Mouse (Mus musculus): Measurements from ENCODE around the gene Hist1h2bn.
"Not testable (repeated sequence)": the region's sequence is repeated elsewhere in the genome, so short reads cannot be mapped to it uniquely, and the experiment has no call there.

Hist1h2bn gene

DNA sequence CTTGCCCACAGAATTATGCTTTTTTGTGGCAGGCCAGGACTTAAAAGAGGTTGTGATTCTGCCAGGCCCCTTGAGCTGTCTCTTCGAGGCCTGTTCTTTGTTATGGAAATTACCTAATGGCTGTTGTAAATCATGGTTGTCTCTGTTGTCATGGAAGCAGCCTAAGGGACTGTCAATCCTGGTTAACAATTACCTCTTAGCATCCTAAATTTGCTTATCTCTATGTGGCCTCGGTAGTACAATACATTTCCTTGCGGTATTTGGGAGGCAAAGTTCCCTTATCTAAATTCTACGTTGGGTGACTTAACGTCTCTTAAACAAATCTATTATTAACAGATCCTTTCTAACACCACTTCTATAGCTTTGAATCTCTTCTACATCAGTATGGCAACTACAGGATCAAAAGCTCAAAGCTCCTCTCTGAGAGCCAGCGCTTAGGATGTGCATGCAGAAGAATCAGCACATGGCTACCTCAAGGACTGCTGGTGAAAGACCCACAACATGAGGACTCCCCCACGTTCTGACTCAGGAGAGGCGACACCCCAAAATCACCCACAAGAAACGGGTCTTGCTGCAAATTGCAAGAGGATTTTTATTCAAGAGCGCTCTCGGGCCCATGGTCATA lies 25.9 kb upstream of the Hist1h2bn start:
- no peak for DNase-seq (ENCODE audit: low spot score)

DNA sequence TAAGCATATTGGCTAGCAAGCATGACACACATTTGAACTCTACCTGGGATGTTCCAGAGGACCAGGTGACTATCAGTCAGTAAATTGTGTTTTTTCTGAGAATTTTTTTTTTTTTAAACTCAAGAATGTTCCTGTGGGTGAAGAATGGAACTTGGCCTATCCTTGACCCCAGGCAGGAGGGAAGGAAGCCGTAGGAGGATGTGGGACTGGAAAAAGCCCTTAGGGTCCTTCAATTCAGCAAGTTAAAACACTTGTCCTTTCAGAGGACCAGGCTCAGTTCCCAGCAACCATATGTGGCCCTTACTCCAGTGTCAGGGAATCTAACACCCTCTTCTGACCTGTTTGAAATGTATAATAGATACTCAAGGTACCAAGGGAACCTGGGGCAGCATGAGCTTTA lies 24.4 kb upstream of the Hist1h2bn start:
- no peak for DNase-seq (ENCODE audit: low spot score)

- DNase-seq (ENCODE audit: low spot score) = no peak
Observed at GRCm38 (mm10) chr13:21733466-21733865, 20.5 kb upstream of the Hist1h2bn start.

DNA sequence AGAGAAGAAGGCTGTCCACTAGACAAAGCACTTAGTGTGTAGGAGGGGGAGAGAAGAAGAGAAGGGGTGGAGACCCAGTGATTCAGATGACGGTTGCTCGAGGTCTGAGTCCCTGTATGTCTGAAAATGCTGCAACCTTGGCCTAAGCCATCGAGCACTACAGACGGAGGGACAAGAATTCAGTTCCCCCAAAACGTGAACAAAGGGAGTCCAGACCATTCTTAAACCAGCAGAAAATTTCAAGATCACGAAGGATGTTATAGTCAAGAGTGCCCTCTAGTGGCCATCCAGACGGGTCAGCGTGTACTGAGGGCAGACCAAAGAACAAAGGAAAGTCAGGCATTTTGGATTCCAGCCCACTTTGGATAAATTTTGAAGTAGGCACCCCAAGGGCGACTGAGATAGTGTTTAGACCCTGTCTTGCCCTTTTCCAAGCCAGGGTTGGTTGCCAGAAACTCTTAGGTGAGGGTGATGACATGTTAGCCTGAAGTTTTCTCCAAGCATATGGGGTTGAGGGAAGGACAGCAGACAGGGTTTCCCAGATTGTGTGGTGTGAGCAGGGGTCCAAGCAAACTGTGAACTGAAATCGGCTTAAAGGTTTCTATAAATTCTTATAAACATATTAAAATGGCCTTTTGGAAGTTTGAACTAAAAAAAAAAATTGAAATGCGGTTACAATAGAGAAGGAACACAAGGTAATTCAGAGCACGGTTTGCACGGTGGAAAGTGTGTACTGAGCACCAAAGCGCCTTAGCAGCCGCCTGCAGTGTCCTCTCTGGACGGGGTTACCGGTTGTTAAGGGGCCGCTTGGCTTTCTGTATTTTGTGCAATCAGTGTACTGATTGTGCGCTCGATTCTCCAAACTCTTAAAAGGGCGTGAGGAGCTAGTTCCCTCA lies 19.7 kb upstream of the Hist1h2bn start:
- DNase-seq (ENCODE audit: low spot score) = peak; percentile 78

DNA sequence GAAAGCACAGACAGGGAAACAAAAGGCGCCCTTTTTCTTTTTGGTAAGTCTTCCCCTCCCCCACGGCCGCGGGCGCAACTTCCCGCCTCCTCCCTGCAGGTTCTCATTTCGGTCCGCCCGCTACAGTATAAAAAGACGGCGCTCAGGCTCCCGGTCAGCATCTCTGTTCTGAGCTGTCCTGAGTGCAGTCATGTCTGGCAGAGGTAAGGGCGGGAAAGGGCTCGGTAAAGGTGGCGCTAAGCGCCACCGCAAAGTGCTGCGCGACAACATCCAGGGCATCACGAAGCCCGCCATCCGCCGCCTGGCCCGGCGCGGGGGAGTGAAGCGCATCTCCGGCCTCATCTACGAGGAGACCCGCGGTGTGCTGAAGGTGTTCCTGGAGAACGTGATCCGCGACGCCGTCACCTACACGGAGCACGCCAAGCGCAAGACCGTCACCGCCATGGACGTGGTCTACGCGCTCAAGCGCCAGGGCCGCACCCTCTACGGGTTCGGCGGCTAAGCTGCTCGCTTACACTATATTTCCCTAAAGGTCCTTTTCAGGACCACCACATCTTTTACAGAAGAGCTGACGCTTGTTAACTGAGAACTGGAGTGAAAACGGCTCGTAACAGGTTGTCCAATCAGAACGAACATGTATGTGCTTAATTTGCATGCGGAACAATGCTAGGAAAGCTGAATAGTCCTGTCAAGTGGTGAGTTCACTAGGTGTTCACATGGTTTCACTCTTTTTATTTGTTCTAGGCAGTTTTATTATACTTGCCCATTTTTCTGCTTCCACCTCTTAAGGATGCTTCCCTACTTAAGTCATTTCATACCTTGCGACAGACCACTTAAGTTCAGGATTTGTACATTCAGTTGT lies 18.8 kb upstream of the Hist1h2bn start, which contains the start of gene Hist1h4j:
TSS of gene Hist1h4j (plus strand) at position 159 of the 862 bp plus-strand sequence.
- DNase-seq (ENCODE audit: low spot score) = peak; percentile 62

GRCm38 (mm10) chr13:21745006-21745405 lies 8.9 kb upstream of the Hist1h2bn start:
- no peak for DNase-seq (ENCODE audit: low spot score)

DNA sequence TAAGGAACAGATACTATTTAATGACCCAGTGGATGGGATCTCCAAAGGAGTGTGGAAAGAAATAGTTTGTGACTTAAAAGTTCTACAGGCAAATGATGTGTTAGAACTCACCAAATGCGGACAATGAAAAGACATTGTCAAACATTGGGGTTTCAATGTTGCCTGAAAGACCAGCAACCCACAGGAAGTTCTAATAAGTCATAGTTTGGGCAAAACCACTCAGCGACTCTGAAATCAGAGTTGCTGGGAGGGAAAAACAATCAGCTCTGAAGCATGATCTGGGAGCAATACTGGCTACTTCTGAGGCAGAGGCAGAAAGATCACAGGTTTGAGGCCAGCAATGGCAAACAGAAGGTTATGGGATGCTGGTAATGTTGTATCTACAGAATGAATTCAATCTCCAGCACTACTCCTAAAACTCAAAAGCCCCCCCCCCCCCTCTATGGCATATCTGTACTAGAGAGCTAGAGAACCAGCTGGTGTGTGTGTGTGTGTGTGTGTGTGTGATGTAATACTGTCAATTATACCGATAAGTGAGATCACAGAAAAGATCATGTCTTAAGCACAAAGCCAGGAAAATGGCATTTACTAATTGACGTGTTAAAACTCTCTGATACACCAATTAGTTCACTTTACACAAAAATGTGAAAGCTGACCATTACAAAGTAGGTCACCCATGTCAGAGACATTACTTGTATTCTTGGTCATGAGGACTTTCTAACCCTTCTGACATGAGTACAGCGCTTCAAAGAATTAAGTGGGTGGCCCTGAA lies 4.3 kb upstream of the Hist1h2bn start:
- no peak for DNase-seq (ENCODE audit: low spot score)

DNA sequence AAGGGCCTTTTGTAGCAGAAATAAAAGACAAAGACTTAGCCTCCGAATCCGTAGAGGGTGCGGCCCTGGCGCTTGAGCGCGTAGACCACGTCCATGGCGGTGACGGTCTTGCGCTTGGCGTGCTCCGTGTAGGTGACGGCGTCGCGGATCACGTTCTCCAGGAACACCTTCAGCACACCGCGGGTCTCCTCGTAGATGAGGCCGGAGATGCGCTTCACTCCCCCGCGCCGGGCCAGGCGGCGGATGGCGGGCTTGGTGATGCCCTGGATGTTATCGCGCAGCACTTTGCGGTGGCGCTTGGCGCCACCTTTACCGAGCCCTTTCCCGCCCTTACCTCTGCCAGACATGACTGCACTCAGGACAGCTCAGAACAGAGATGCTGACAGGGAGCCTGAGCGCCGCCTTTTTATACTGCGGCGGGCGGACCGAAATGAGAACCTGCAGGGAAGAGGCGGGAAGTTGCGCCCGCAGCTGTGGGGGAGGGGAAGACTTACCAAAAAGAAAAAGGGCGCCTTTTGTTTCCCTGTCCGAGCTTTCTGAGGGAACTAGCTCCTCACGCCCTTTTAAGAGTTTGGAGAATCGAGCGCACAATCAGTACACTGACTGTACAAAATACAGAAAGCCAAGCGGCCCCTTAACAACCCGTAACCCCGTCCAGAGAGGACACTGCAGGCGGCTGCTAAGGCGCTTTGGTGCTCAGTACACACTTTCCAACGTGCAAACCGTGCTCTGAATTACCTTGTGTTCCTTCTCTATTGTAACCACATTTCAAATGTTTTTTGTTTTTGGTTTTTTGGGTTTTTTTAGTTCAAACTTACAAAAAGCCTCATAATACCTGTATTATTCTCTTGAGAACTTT lies 3.5 kb upstream of the Hist1h2bn start, which contains the start of gene Hist1h4k:
TSS of gene Hist1h4k (minus strand) at position 347 of the 859 bp plus-strand sequence.
- DNase-seq (ENCODE audit: low spot score) = peak; percentile 86

DNA sequence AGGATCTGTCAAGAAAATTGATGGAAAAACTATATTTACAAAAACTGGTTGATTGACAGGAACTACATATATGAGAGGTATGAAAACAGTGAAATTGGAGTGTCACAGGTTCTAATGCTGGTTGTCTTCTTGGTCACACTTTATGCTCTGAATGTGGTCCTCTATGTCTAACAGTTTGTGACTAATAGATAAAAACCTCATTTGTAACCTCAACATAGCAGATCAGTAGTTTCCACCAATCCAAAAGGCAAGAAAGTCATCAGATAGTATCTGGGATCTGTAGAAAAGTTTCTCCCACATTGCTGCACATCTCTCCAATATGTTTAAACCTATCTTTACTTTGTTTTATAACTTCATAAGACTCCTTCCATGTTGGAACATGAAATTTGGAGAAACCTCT lies 2.5 kb upstream of the Hist1h2bn start:
- no peak for DNase-seq (ENCODE audit: low spot score)

DNA sequence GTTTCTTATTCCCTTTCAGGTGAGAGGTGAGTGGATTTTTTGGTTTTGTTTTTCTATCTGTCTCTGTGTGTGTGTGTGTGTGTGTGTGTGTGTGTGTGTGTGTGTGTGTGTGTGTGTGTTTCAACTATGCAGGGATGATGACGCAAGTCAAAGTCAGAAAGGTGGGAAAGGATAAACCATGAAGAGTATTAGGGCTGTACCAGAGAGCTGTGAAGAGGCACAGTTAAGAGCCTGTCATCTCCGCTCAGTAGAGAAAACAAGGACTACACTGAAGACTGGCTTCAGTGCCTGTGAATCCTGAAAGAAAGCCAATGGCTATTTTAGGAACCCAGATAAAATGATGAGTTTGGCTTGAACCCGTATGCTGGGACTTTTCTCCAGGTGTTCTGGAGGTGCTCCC lies 2.1 kb upstream of the Hist1h2bn start:
- no peak for DNase-seq (ENCODE audit: low spot score)

- no peak for DNase-seq (ENCODE audit: low spot score)
Observed at GRCm38 (mm10) chr13:21752356-21752755, 1.6 kb upstream of the Hist1h2bn start.

DNA sequence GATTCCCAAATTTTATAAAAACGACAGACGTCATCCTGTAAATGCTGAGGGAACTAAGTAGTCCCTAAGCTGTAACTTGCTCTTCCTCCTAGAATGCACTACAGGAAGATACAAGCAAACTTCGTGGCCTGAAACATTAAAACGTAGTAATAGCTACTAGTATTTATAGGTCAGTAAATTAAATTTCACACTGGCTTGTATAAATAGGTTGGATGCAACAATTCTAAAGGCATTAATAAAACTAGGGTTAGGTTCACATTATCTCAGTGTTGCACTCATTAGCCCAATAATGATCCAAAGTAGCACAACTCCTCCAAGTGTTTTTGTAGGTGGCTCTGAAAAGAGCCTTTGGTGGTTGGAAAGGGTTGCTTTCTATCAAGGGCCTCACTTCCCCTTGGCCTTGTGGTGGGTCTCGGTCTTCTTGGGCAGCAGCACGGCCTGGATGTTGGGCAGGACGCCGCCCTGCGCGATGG lies 836 bp upstream of the Hist1h2bn start:
- no peak for DNase-seq (ENCODE audit: low spot score)

DNA sequence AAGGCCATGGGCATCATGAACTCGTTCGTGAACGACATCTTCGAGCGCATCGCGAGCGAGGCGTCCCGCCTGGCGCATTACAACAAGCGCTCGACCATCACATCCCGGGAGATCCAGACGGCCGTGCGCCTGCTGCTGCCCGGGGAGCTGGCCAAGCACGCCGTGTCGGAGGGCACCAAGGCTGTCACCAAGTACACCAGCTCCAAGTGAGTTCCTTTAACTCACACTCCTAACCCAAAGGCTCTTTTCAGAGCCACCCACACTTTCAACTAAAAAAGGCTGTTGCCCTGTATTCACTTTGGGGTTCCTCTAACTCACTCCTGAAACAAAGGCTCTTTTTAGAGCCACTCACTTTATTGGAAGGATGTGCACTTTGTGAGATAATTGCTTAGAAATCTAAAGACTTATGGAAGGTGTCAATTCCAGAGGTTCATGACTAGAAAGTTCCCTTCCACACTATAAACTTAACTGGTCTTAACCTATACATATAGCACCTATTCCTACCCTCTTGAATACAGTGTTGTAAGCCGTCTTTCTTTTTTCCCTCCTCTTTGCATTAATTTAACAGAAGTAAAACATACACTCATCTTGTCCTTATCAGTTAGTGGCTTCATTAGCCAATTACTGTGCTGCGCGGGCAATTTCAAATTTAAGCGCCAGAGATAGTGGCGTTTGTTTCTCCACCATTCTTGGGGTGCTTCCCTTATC lies 525 bp downstream of the Hist1h2bn start:
- not testable (repeated sequence) for DNase-seq (ENCODE audit: low spot score)

DNA sequence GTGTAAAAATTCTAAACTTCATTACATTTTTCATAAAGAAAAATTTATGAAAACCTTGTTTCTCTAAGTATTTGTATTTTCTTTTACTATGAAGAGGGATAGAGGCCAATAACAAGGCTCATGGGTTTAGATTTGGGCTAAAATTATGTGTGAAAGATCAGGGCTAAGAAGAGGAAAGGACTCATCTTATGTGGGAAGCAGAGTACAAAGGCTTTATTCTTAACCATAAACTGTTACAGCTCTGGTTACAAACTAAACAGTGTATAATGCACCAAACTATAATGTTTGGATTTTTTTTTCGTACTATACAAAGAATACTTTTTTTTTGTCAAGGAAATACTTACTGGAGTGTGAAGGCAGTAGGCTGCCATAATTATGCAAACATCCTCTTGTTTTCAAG lies 1.8 kb downstream of the Hist1h2bn start:
- no peak for DNase-seq (ENCODE audit: low spot score)

GRCm38 (mm10) chr13:21778814-21779766 lies 25.2 kb downstream of the Hist1h2bn start:
- DNase-seq (ENCODE audit: low spot score) = peak; percentile 79

DNA sequence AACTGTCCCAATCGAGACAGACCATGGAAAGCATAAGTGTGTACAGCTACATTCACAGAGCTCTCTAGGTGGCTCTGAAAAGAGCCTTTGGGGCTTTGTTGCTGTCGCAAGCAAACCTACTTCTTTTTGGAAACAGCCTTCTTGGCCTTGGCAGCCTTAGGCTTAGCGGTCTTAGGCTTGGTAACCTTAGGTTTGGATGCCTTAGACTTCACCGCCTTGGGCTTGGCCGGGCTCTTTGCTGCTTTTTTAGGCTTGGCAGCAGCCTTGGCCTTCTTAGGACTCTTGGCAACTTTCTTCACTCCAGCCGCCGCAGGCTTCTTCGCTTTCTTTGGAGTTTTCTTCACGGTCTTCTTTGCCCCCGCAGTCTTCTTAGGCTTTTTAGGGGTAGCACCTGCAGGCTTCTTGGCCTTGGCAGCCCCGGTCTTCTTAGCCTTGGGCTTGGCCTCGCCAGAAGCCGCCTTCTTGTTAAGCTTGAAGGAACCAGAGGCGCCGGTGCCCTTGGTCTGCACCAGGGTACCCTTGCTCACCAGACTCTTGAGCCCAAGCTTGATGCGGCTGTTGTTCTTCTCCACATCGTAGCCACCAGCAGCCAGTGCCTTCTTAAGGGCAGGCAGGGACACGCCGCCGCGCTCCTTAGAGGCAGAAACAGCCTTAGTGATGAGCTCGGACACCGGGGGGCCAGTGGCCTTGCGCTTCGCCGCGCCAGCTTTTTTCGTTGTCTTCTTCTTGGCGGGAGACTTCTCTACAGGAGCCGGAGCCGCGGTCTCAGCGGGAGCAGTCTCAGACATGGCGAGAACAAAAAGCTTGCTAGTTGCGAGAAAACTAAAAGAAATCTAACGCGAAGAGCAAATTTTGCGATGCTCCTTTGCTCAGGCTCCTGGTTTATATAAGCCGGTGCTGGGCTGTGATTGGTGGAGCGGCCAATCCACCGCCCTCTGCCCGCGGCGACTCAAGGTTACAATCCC lies 26.1 kb downstream of the Hist1h2bn start, which contains the start of gene Hist1h1b:
TSS of gene Hist1h1b (minus strand) at position 859 of the 965 bp plus-strand sequence.
- peak; percentile 20 for DNase-seq (ENCODE audit: low spot score)

DNA sequence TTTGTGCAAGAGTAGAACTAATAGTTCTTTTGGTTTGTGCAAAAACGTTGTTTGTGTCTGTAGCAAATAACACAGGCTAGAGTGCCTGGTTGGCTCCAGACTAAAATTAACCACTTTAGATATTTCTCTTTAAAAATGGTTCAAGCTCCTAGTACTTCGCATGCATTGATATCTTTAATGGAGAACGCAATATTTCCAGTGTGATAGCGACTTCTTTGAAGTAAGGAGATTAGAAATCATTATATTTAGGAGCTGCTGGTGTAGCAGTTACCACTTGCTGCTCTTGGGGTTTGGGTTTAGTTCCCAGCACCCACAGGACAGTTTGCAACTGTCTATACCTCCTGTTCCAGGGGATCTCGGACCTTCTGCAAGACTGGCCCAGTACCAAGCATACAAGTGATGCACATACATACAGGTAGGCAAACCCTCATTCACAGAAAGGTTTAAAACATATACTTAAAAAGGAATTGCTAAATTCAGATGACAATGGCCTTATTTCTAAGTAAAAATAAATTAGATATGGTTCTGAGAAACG lies 27.2 kb downstream of the Hist1h2bn start:
- DNase-seq (ENCODE audit: low spot score) = no peak

All from T-cell, adult 2 months (primary cell).